Mouse (Mus musculus) hindbrain, postnatal 0 days (tissue): ENCODE results near the gene Ppm1g. TPM values are rescaled to one million over a fixed set of nuclear protein-coding genes. Genes with fewer than 3 reads are reported as not detected.

Source experiments
- ATAC-seq: fragments of 200-750 bp; cut with Nextera tagmentation; 2 replicates; pipeline ENCODE4 v1.8.0; 2017; ENCODE audit warnings: mild to moderate bottlenecking, moderate TSS enrichment, moderate library complexity
- DNase-seq: peaks from one replicate; pipeline ENCODE4 v3.0.0-alpha.2; 2015; ENCODE audit warnings: low spot score
- H3K27ac ChIP-seq: fragments of 300-500 bp; sonication (generic); 2 replicates; pipeline ENCODE4 v1.5.1; 2014; ENCODE audit warnings: mild to moderate bottlenecking
- H3K27me3 ChIP-seq: fragments of 300-500 bp; sonication (generic); 2 replicates; pipeline ENCODE4 v1.6.1; 2014; ENCODE audit warnings: low read length, mixed read lengths; ENCODE audit not compliant: insufficient read depth
- H3K36me3 ChIP-seq: fragments of 300-500 bp; sonication (generic); 2 replicates; pipeline ENCODE4 v1.6.1; 2014; ENCODE audit warnings: low read length, mixed read lengths; ENCODE audit not compliant: insufficient read depth
- H3K4me1 ChIP-seq: fragments of 300-500 bp; sonication (generic); 2 replicates; pipeline ENCODE4 v1.6.1; 2014; ENCODE audit warnings: antibody characterized with exemption, low read length, mixed read lengths; ENCODE audit not compliant: insufficient read depth
- H3K4me2 ChIP-seq: fragments of 300-500 bp; sonication (generic); 2 replicates; pipeline ENCODE4 v1.6.1; 2014; ENCODE audit warnings: low read depth, mild to moderate bottlenecking, low read length, moderate library complexity, mixed read lengths
- H3K4me3 ChIP-seq: fragments of 300-500 bp; sonication (generic); 2 replicates; pipeline ENCODE4 v1.5.1; 2014; ENCODE audit warnings: low read length
- H3K9ac ChIP-seq: fragments of 300-500 bp; sonication (generic); replicated peaks from 2 replicates; pipeline ENCODE4 v1.6.1; 2014; ENCODE audit warnings: mild to moderate bottlenecking, low read length, moderate library complexity, mixed read lengths
- H3K9me3 ChIP-seq: fragments of 300-500 bp; sonication (generic); 2 replicates; pipeline ENCODE4 v1.6.1; 2016; ENCODE audit warnings: low read length, mixed read lengths
- CTCF ChIP-seq: IDR thresholded peaks from 2 replicates; pipeline ENCODE4 v1.5.1; 2016; ENCODE audit warnings: antibody characterized with exemption, control low read depth, low read depth
- WGBS: fragments of 180-500 bp; shearing (Covaris S2); extraction: QIAGEN DNeasy Blood & Tissue Kit; methylation state at CpG from one replicate; pipeline ENCODE4 v1.1.7; 2014; 5-methylcytosine and 5-hydroxymethylcytosine counted together
- polyA plus RNA-seq: library from polyadenylated mRNA; unstranded; fragments of >200 nt; fragmentation: Nextera tagmentation; extraction: Ambion mirVana; gene quantifications from 2 replicates; pipeline ENCODE4 v1.2.1, GENCODE M21; 2015
- total RNA-seq: library from RNA; depleted of rRNA; stranded (reverse); fragments of >200 nt; gene quantifications from 2 replicates; pipeline ENCODE4 v1.2.3, GENCODE M21; 2014

Gene Ppm1g
- total and polyA plus RNA-seq, 2 experiments from 2014 or later: 67.4 to 157 TPM

GRCm38 (mm10) chr5:31241522-31242034 is 21.1 kb upstream of the Ppm1g start:
- H3K4me3 ChIP-seq: peak overlapping the region; percentile 88
- 0 out of 2 replicates have a peak, but pooled peaks cover 1% of the 10 kb centered on the region for H3K9me3 ChIP-seq
- ATAC-seq (no peak), DNase-seq (peak; percentile 10)
- H3K27ac ChIP-seq: peak overlapping the region; percentile 95
- no peaks in the 10 kb centered on the region for H3K27me3 ChIP-seq
- peaks cover 26% of the 10 kb centered on the region for H3K36me3 ChIP-seq
- peaks cover 5% of the 10 kb centered on the region; the same call in 1 of the 2 replicates for H3K4me1 ChIP-seq
- peak overlapping the region; percentile 95 for H3K9ac ChIP-seq
- TF ChIP-seq CTCF: no peak
- WGBS: 0% methylated on average over 13 of the region's 13 CpGs
- H3K4me2 ChIP-seq: peak overlapping the region; percentile 93

GRCm38 (mm10) chr5:31240637-31241521 is 20.4 kb upstream of the Ppm1g start, which contains the start of the genes Nrbp1 and Gm9970:
Nrbp1 (plus strand) TSS chr5:31240864.
Gm9970 (minus strand) TSS chr5:31241232.
- TF ChIP-seq CTCF: no peak
- Histone ChIP-seq H3K4me3 (peak within 1 kb of the TSS; percentile 88), H3K9ac (peak within 1 kb of the TSS; percentile 95), H3K4me1 (peaks cover 5% of the 10 kb centered on the region; the same call in 1 of the 2 replicates), H3K4me2 (peak within 1 kb of the TSS; percentile 93), H3K27me3 (no peaks in the 10 kb centered on the region), H3K9me3 (0 out of 2 replicates have a peak, but pooled peaks cover 2% of the 10 kb centered on the region), H3K36me3 (peaks cover 19% of the 10 kb centered on the region), H3K27ac (peak within 1 kb of the TSS; percentile 95)
- DNase-seq (peak; percentile 98), ATAC-seq (peak; percentile 98)
- WGBS: under 1% methylated on average over 68 of the region's 103 CpGs

GRCm38 (mm10) chr5:31226641-31227040 is 6.2 kb upstream of the Ppm1g start:
- WGBS: 88% methylated on average over 1 of the region's 1 CpGs
- DNase-seq (no peak), ATAC-seq (no peak)
- H3K4me3 ChIP-seq: no peak overlapping the region
- H3K4me2 ChIP-seq: no peak overlapping the region
- no peaks in the 10 kb centered on the region for H3K27me3 ChIP-seq
- H3K9ac ChIP-seq: no peak overlapping the region
- no peaks in the 10 kb centered on the region for H3K36me3 ChIP-seq
- no peaks in the 10 kb centered on the region for H3K9me3 ChIP-seq
- no peak overlapping the region for H3K27ac ChIP-seq
- no peak for TF ChIP-seq CTCF
- no peaks in the 10 kb centered on the region for H3K4me1 ChIP-seq

DNA sequence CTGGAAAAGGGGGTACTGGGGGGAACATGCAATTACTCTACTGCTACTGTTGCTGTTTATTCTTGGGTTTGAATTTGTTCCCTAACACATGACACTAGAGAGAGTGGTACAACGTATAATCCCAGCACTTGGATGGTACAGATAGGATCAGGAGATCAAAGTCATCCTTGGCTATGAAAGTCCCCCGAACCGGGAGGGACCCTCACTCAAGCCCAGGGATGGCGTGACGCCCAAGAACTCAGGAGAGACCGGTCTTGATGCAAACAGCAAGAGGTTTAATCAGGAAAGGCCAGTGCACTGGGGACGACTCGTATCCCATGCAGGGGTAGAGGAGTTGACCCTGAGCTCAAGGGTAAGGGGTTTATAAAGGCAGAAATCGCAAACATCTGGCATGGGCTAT is 2.2 kb upstream of the Ppm1g start:
- Histone ChIP-seq H3K4me1 (no peaks in the 10 kb centered on the region), H3K9me3 (no peaks in the 10 kb centered on the region), H3K4me3 (no peak overlapping the region), H3K27me3 (no peaks in the 10 kb centered on the region), H3K4me2 (no peak overlapping the region), H3K27ac (no peak overlapping the region), H3K36me3 (no peaks in the 10 kb centered on the region), H3K9ac (no peak overlapping the region)
- TF ChIP-seq CTCF: no peak
- WGBS: 92% methylated on average over 9 of the region's 9 CpGs
- DNase-seq (no peak), ATAC-seq (no peak)

DNA sequence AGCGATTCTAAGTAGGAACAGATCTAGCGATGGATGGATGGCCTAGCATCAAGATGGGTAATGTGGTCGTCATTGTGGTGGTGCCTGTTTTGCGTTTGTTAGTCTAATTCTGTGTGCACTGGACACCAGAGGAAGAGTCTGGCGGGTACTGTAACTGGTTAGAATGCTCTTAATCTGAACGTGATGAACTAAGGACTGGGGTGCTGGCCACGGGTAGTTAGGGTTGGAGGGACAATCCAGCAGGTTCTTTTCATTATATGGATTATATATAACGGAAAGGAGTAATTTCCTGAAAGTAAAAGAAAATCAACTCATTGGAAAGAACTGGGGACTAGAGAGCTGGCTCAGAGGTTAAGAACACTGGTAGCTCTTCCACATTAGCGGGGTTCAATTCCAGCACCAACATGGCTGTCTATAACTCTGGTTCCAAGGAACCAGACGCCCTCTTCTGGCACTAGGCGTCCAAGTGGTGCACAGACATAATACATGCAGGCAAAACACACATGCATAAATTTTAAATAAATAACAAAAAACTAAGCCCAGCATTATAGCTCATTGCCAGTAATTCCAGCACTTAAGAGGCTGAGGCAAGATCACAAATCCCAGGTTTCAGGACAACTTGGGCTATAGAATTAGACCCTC is 938 bp upstream of the Ppm1g start:
- WGBS: 15% methylated on average over 11 of the region's 11 CpGs
- ATAC-seq (peak; percentile 54), DNase-seq (peak; percentile 84)
- peak; percentile 69 for TF ChIP-seq CTCF
- no peaks in the 10 kb centered on the region for H3K27me3 ChIP-seq
- H3K4me1 ChIP-seq: no peaks in the 10 kb centered on the region
- H3K9me3 ChIP-seq: no peaks in the 10 kb centered on the region
- H3K4me2 ChIP-seq: peak overlapping the region; percentile 84
- H3K27ac ChIP-seq: peak overlapping the region; percentile 96
- peak overlapping the region; percentile 93 for H3K9ac ChIP-seq
- no peaks in the 10 kb centered on the region for H3K36me3 ChIP-seq
- H3K4me3 ChIP-seq: peak overlapping the region; percentile 94

GRCm38 (mm10) chr5:31219911-31220447 is 508 bp downstream of the Ppm1g start:
- Histone ChIP-seq H3K4me1 (no peaks in the 10 kb centered on the region), H3K9ac (peak overlapping the region; percentile 93), H3K36me3 (no peaks in the 10 kb centered on the region), H3K4me2 (peak overlapping the region; percentile 84), H3K27ac (peak overlapping the region; percentile 96), H3K27me3 (no peaks in the 10 kb centered on the region), H3K9me3 (no peaks in the 10 kb centered on the region), H3K4me3 (peak overlapping the region; percentile 94)
- peak; percentile 71 for ATAC-seq
- peak; percentile 64 for DNase-seq
- WGBS: under 1% methylated on average over 40 of the region's 40 CpGs
- no peak; the same call in 1 of the 2 replicates for TF ChIP-seq CTCF
